Mouse (Mus musculus): ENCODE results near the gene Gm21094.
"Not testable (repeated sequence)": the region's sequence is repeated elsewhere in the genome, so short reads cannot be mapped to it uniquely, and the experiment has no call there.

Gm21094 gene

DNA sequence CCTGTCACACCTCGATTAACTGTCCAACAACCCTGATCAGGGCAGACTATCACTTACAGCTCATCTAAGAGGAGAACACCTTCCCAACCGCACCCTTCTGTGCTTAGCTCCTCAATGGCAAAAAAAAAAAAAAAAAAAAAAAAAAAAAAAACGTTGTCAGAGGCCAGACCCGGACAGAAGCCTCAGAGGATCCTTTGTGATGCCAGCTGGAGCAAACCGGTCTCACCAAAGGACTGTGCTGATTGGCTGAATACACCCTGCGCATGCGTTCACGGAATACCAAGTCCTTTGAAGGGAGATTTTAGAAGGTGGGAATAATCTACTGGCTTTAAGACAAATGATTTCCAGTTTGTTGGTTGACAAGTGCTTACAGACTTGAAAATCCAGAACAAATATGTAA is at the start of gene Gm21094:
Gene Gm21094 (minus strand): TSS at position 101 of the 400 bp plus-strand sequence.
- not testable (repeated sequence) for DNase-seq

All from cerebellum, adult 11-12 months (tissue).